Mouse (Mus musculus): Measurements from ENCODE around the gene Paqr5. TPM values are rescaled to one million over a fixed set of nuclear protein-coding genes. Genes with fewer than 3 reads are reported as not detected.
A peak's percentile ranks its signal among the peaks of the same experiment; 100 is the strongest.

Gene Paqr5
- polyA plus RNA-seq, 1 experiment from 2014 or later: 0.38 TPM

- WGBS: 86% methylated on average over 3 of the region's 3 CpGs
- no peaks in the 10 kb centered on the region for H3K36me3 ChIP-seq (ENCODE audit: control insufficient read depth, insufficient read depth, low read length)
- H3K27ac ChIP-seq (replicated peaks in 1 of 2; ENCODE audit: control insufficient read depth in 1 of 2, insufficient read depth in 1 of 2, low read depth in 2 of 2, low read length in 2 of 2): no peak overlapping the region
- no peak overlapping the region for H3K4me3 ChIP-seq (ENCODE audit: control insufficient read depth in 1 of 2, insufficient read depth in 1 of 2, low read depth in 1 of 2, low read length in 2 of 2)
- no peaks in the 10 kb centered on the region; the same call in 1 of the 2 replicates for H3K27me3 ChIP-seq (ENCODE audit: control insufficient read depth, insufficient read depth, low read length)
- no peaks in the 10 kb centered on the region for H3K9me3 ChIP-seq (ENCODE audit: control insufficient read depth, low read length)
- no peaks in the 10 kb centered on the region for H3K4me1 ChIP-seq (ENCODE audit: control insufficient read depth in 2 of 2, insufficient read depth in 2 of 2, low read length in 2 of 2)
- no peak overlapping the region for H3K9ac ChIP-seq (ENCODE audit: low read length)
- ATAC-seq (ENCODE audit: insufficient number of reproducible peaks, insufficient read depth, low FRiP score, low read depth): no peak
- H3K4me2 ChIP-seq (ENCODE audit: low read length): no peak overlapping the region
Measured at GRCm38 (mm10) chr9:62042167-62042566, 15.5 kb upstream of the Paqr5 start.

- Histone ChIP-seq H3K9me3 (ENCODE audit: control insufficient read depth, low read length) (no peaks in the 10 kb centered on the region), H3K4me3 (ENCODE audit: control insufficient read depth in 1 of 2, insufficient read depth in 1 of 2, low read depth in 1 of 2, low read length in 2 of 2) (no peak overlapping the region), H3K4me2 (ENCODE audit: low read length) (peak overlapping the region; percentile 50), H3K4me1 (ENCODE audit: control insufficient read depth in 2 of 2, insufficient read depth in 2 of 2, low read length in 2 of 2) (no peaks in the 10 kb centered on the region), H3K27ac (replicated peaks in 1 of 2; ENCODE audit: control insufficient read depth in 1 of 2, insufficient read depth in 1 of 2, low read depth in 2 of 2, low read length in 2 of 2) (no peak overlapping the region), H3K27me3 (ENCODE audit: control insufficient read depth, insufficient read depth, low read length) (no peaks in the 10 kb centered on the region; the same call in 1 of the 2 replicates), H3K36me3 (ENCODE audit: control insufficient read depth, insufficient read depth, low read length) (no peaks in the 10 kb centered on the region), H3K9ac (ENCODE audit: low read length) (no peak overlapping the region)
- no peak for ATAC-seq (ENCODE audit: insufficient number of reproducible peaks, insufficient read depth, low FRiP score, low read depth)
- WGBS: 7% methylated on average over 20 of the region's 20 CpGs
Measured at GRCm38 (mm10) chr9:62040008-62040608, 13.5 kb upstream of the Paqr5 start.

GRCm38 (mm10) chr9:62035806-62036205, 9.2 kb upstream of the Paqr5 start:
- Histone ChIP-seq H3K9me3 (ENCODE audit: control insufficient read depth, low read length) (no peaks in the 10 kb centered on the region), H3K4me2 (ENCODE audit: low read length) (no peak overlapping the region), H3K4me1 (ENCODE audit: control insufficient read depth in 2 of 2, insufficient read depth in 2 of 2, low read length in 2 of 2) (no peaks in the 10 kb centered on the region), H3K4me3 (ENCODE audit: control insufficient read depth in 1 of 2, insufficient read depth in 1 of 2, low read depth in 1 of 2, low read length in 2 of 2) (no peak overlapping the region), H3K9ac (ENCODE audit: low read length) (no peak overlapping the region), H3K27ac (replicated peaks in 1 of 2; ENCODE audit: control insufficient read depth in 1 of 2, insufficient read depth in 1 of 2, low read depth in 2 of 2, low read length in 2 of 2) (no peak overlapping the region), H3K27me3 (ENCODE audit: control insufficient read depth, insufficient read depth, low read length) (peaks cover 4% of the 10 kb centered on the region; the same call in 1 of the 2 replicates), H3K36me3 (ENCODE audit: control insufficient read depth, insufficient read depth, low read length) (no peaks in the 10 kb centered on the region)
- 81% methylated on average over 1 of the region's 1 CpGs for WGBS
- ATAC-seq (ENCODE audit: insufficient number of reproducible peaks, insufficient read depth, low FRiP score, low read depth): no peak

- Histone ChIP-seq H3K27ac (replicated peaks in 1 of 2; ENCODE audit: control insufficient read depth in 1 of 2, insufficient read depth in 1 of 2, low read depth in 2 of 2, low read length in 2 of 2) (no peak overlapping the region), H3K4me2 (ENCODE audit: low read length) (no peak overlapping the region), H3K9me3 (ENCODE audit: control insufficient read depth, low read length) (no peaks in the 10 kb centered on the region), H3K27me3 (ENCODE audit: control insufficient read depth, insufficient read depth, low read length) (peaks cover 15% of the 10 kb centered on the region), H3K36me3 (ENCODE audit: control insufficient read depth, insufficient read depth, low read length) (no peaks in the 10 kb centered on the region), H3K9ac (ENCODE audit: low read length) (no peak overlapping the region), H3K4me1 (ENCODE audit: control insufficient read depth in 2 of 2, insufficient read depth in 2 of 2, low read length in 2 of 2) (no peaks in the 10 kb centered on the region), H3K4me3 (ENCODE audit: control insufficient read depth in 1 of 2, insufficient read depth in 1 of 2, low read depth in 1 of 2, low read length in 2 of 2) (no peak overlapping the region)
- no peak for ATAC-seq (ENCODE audit: insufficient number of reproducible peaks, insufficient read depth, low FRiP score, low read depth)
- 86% methylated on average over 3 of the region's 3 CpGs for WGBS
Measured at GRCm38 (mm10) chr9:62032206-62032605, 5.5 kb upstream of the Paqr5 start.

- H3K9me3 ChIP-seq (ENCODE audit: control insufficient read depth, low read length): no peaks in the 10 kb centered on the region
- H3K27me3 ChIP-seq (ENCODE audit: control insufficient read depth, insufficient read depth, low read length): peaks cover 32% of the 10 kb centered on the region
- no peak overlapping the region for H3K4me3 ChIP-seq (ENCODE audit: control insufficient read depth in 1 of 2, insufficient read depth in 1 of 2, low read depth in 1 of 2, low read length in 2 of 2)
- peaks cover 4 to 5% of the 10 kb centered on the region in 2 experiments; a peak in 1 of 4 replicates for H3K4me1 ChIP-seq (ENCODE audit: control insufficient read depth in 2 of 2, insufficient read depth in 2 of 2, low read length in 2 of 2)
- H3K36me3 ChIP-seq (ENCODE audit: control insufficient read depth, insufficient read depth, low read length): no peaks in the 10 kb centered on the region
- no peak overlapping the region for H3K4me2 ChIP-seq (ENCODE audit: low read length)
- ATAC-seq (ENCODE audit: insufficient number of reproducible peaks, insufficient read depth, low FRiP score, low read depth): no peak
- H3K27ac ChIP-seq (replicated peaks in 1 of 2; ENCODE audit: control insufficient read depth in 1 of 2, insufficient read depth in 1 of 2, low read depth in 2 of 2, low read length in 2 of 2): no peak overlapping the region
- no peak overlapping the region for H3K9ac ChIP-seq (ENCODE audit: low read length)
- WGBS: 39% methylated on average over 3 of the region's 3 CpGs
Measured at GRCm38 (mm10) chr9:62028072-62028471, 1.4 kb upstream of the Paqr5 start.

GRCm38 (mm10) chr9:62025056-62025455, 1.6 kb downstream of the Paqr5 start:
- no peak for ATAC-seq (ENCODE audit: insufficient number of reproducible peaks, insufficient read depth, low FRiP score, low read depth)

GRCm38 (mm10) chr9:62023879-62024278, 2.8 kb downstream of the Paqr5 start:
- Histone ChIP-seq H3K9me3 (ENCODE audit: control insufficient read depth, low read length) (no peaks in the 10 kb centered on the region), H3K4me2 (ENCODE audit: low read length) (no peak overlapping the region), H3K4me1 (ENCODE audit: control insufficient read depth in 2 of 2, insufficient read depth in 2 of 2, low read length in 2 of 2) (peaks cover 4 to 5% of the 10 kb centered on the region in 2 experiments; a peak in 1 of 4 replicates), H3K27me3 (ENCODE audit: control insufficient read depth, insufficient read depth, low read length) (peaks cover 32% of the 10 kb centered on the region), H3K36me3 (ENCODE audit: control insufficient read depth, insufficient read depth, low read length) (no peaks in the 10 kb centered on the region), H3K27ac (replicated peaks in 1 of 2; ENCODE audit: control insufficient read depth in 1 of 2, insufficient read depth in 1 of 2, low read depth in 2 of 2, low read length in 2 of 2) (no peak overlapping the region), H3K9ac (ENCODE audit: low read length) (no peak overlapping the region), H3K4me3 (ENCODE audit: control insufficient read depth in 1 of 2, insufficient read depth in 1 of 2, low read depth in 1 of 2, low read length in 2 of 2) (no peak overlapping the region)
- WGBS: 31% methylated on average over 3 of the region's 4 CpGs
- ATAC-seq (ENCODE audit: insufficient number of reproducible peaks, insufficient read depth, low FRiP score, low read depth): no peak

More at GRCm38 (mm10) chr9:62025056-62025455, 1.6 kb downstream of the Paqr5 start:
- Histone ChIP-seq H3K27me3 (ENCODE audit: control insufficient read depth, insufficient read depth, low read length) (peaks cover 32% of the 10 kb centered on the region), H3K36me3 (ENCODE audit: control insufficient read depth, insufficient read depth, low read length) (no peaks in the 10 kb centered on the region), H3K9me3 (ENCODE audit: control insufficient read depth, low read length) (no peaks in the 10 kb centered on the region), H3K4me3 (ENCODE audit: control insufficient read depth in 1 of 2, insufficient read depth in 1 of 2, low read depth in 1 of 2, low read length in 2 of 2) (no peak overlapping the region), H3K9ac (ENCODE audit: low read length) (no peak overlapping the region), H3K27ac (replicated peaks in 1 of 2; ENCODE audit: control insufficient read depth in 1 of 2, insufficient read depth in 1 of 2, low read depth in 2 of 2, low read length in 2 of 2) (no peak overlapping the region), H3K4me2 (ENCODE audit: low read length) (no peak overlapping the region), H3K4me1 (ENCODE audit: control insufficient read depth in 2 of 2, insufficient read depth in 2 of 2, low read length in 2 of 2) (peaks cover 4 to 5% of the 10 kb centered on the region in 2 experiments; a peak in 1 of 4 replicates)
- WGBS: 42% methylated on average over 5 of the region's 5 CpGs
